Mouse (Mus musculus) myocyte (in vitro differentiated cells): Measurements from ENCODE around the gene Nr4a2. TPM values are rescaled to one million over a fixed set of nuclear protein-coding genes. Genes with fewer than 3 reads are reported as not detected.
A peak's percentile ranks its signal among the peaks of the same experiment; 100 is the strongest.

Source experiments
- H3K27me3 ChIP-seq: one replicate; pipeline ENCODE4 v1.6.1; 2011; ENCODE audit not compliant: control insufficient read depth, insufficient read depth, insufficient read length
- H3K36me3 ChIP-seq: one replicate; pipeline ENCODE4 v1.6.1; 2011; ENCODE audit not compliant: control insufficient read depth, insufficient read depth
- H3K4me2 ChIP-seq: one replicate; pipeline ENCODE4 v1.6.1; 2011; ENCODE audit warnings: low read depth, control low read depth
- H3K4me3 ChIP-seq: one replicate; pipeline ENCODE4 v1.5.1; 2011; ENCODE audit warnings: mild to moderate bottlenecking, control low read depth, moderate library complexity
- H3K79me2 ChIP-seq: one replicate; pipeline ENCODE4 v1.6.1; 2011; ENCODE audit not compliant: control insufficient read depth, insufficient read depth
- H3ac ChIP-seq: one replicate; pipeline ENCODE4 v1.6.1; 2011; ENCODE audit not compliant: control insufficient read depth, insufficient read length
- CEBPB ChIP-seq: IDR thresholded peaks from 2 replicates; pipeline ENCODE4 v1.6.1; 2011; ENCODE audit warnings: mild to moderate bottlenecking, moderate library complexity; ENCODE audit not compliant: poor library complexity, insufficient read depth, severe bottlenecking
- E2F4 ChIP-seq: IDR thresholded peaks from one replicate; pipeline ENCODE4 v1.6.1; 2011; ENCODE audit warnings: mild to moderate bottlenecking, control low read depth, moderate library complexity; ENCODE audit not compliant: insufficient read depth
- MAX ChIP-seq: IDR thresholded peaks from one replicate; pipeline ENCODE4 v1.6.1; 2011; ENCODE audit warnings: low read depth, mild to moderate bottlenecking, control low read depth
- MYOD1 ChIP-seq, 3 experiments: IDR thresholded peaks; one replicate each; pipeline ENCODE4 v1.6.1; 2011; ENCODE audit warnings: control low read depth in 2 of 3, low read depth in 2 of 3, mild to moderate bottlenecking in 2 of 3, moderate library complexity in 1 of 3; ENCODE audit not compliant: insufficient read length in 2 of 3, control insufficient read depth in 1 of 3
- MYOG ChIP-seq, 3 experiments: IDR thresholded peaks; one replicate each; pipeline ENCODE4 v1.6.1; 2011; ENCODE audit warnings: control low read depth in 2 of 3, low read depth in 2 of 3, mild to moderate bottlenecking in 2 of 3; ENCODE audit not compliant: insufficient read length in 2 of 3, control insufficient read depth in 1 of 3, insufficient read depth in 1 of 3
- POLR2A ChIP-seq: IDR thresholded peaks from one replicate; pipeline ENCODE4 v1.6.1; 2011; ENCODE audit warnings: low read depth, mild to moderate bottlenecking, control low read depth, moderate library complexity; ENCODE audit not compliant: insufficient read length
- POLR2AphosphoS2 ChIP-seq: IDR thresholded peaks from one replicate; pipeline ENCODE4 v1.6.1; 2011; ENCODE audit warnings: low read depth, control low read depth; ENCODE audit not compliant: insufficient read length
- REST ChIP-seq: IDR thresholded peaks from one replicate; pipeline ENCODE4 v1.6.1; 2011; ENCODE audit warnings: mild to moderate bottlenecking, control low read depth, moderate library complexity; ENCODE audit not compliant: insufficient read depth, insufficient read length
- SRF ChIP-seq: IDR thresholded peaks from one replicate; pipeline ENCODE4 v1.6.1; 2011; ENCODE audit warnings: low read depth; ENCODE audit not compliant: control insufficient read depth, insufficient read length
- TCF12 ChIP-seq: IDR thresholded peaks from one replicate; pipeline ENCODE4 v1.6.1; 2011; ENCODE audit warnings: mild to moderate bottlenecking, control low read depth; ENCODE audit not compliant: poor library complexity, insufficient read depth, severe bottlenecking
- TCF3 ChIP-seq: IDR thresholded peaks from one replicate; pipeline ENCODE4 v1.6.1; 2011; ENCODE audit warnings: low read depth, control low read depth; ENCODE audit not compliant: insufficient read length
- USF1 ChIP-seq: IDR thresholded peaks from one replicate; pipeline ENCODE4 v1.6.1; 2011; ENCODE audit warnings: low read depth, mild to moderate bottlenecking, control low read depth, moderate library complexity
- polyA plus RNA-seq: library from polyadenylated mRNA; unstranded; fragments of >200 nt; fragmentation: generic; extraction: Trizol; gene quantifications from one replicate; pipeline ENCODE4 v1.2.1, GENCODE M21; 2012; ENCODE audit warnings: missing spikeins

Nr4a2 gene
- polyA plus RNA-seq, 1 experiment = 1.5 TPM

GRCm38 (mm10) chr2:57115864-57116365, 7.9 kb downstream of the Nr4a2 start:
- Histone ChIP-seq H3ac (peak overlapping the region; percentile 61), H3K4me3 (peak overlapping the region; percentile 70), H3K79me2 (peaks cover 34% of the 10 kb centered on the region)

DNA sequence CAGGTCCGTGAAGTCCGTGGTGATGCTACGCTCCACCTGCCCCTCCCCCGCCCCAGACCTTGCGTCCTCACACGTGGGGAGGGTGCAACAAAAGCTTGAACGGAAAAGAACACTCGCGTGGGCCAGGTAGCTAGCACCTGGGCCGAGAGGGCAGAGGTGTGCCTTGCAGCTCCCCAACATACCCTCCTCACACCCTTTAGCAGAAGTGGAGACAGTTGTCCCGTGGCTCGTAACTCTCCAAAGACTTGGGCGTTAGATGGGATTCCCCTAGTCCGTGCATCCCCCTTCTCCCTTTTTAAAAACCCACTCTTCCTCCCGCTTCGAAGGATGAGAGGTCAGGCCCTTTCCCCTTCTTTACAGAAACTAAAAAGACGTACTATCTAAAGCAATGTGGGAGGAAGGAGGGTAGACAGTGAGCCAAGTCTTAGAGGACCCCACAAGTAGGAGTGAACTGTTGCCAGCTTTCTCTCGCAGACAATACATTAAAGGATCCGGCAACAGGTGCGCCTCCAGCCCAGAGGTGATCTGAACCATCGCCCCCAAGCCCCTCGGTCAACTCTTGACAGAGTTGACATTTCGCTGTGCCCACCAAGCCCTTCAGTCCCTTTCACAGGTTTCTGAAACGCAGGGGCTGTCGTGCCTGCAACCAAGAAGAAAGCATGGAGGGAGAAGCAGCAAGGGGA, 8.5 kb downstream of the Nr4a2 start:
- peak overlapping the region; percentile 61 for H3ac ChIP-seq
- H3K4me3 ChIP-seq = peak overlapping the region; percentile 70
- no peaks in the 10 kb centered on the region for H3K36me3 ChIP-seq
- peak overlapping the region; percentile 99 for H3K4me2 ChIP-seq
- H3K79me2 ChIP-seq = peaks cover 28% of the 10 kb centered on the region
- no peaks in the 10 kb centered on the region for H3K27me3 ChIP-seq
- TF ChIP-seq POLR2AphosphoS2 (no peak), MAX (no peak), TCF3 (no peak), REST (no peak), E2F4 (no peak), MYOD1 (IDR thresholded peaks at IDR 0.05; ENCODE audit: control insufficient read depth in 1 of 3, insufficient read length in 2 of 3, low read depth in 2 of 3) (no peak)

More at GRCm38 (mm10) chr2:57115864-57116365, 7.9 kb downstream of the Nr4a2 start:
- H3K36me3 ChIP-seq = no peaks in the 10 kb centered on the region
- TF ChIP-seq MYOG (IDR thresholded peaks at IDR 0.05; ENCODE audit: control insufficient read depth in 1 of 3, insufficient read depth in 1 of 3, insufficient read length in 2 of 3, low read depth in 2 of 3) (no peak), TCF3 (no peak), CEBPB (no peak), TCF12 (no peak)
- no peaks in the 10 kb centered on the region for H3K27me3 ChIP-seq
- peak overlapping the region; percentile 99 for H3K4me2 ChIP-seq

DNA sequence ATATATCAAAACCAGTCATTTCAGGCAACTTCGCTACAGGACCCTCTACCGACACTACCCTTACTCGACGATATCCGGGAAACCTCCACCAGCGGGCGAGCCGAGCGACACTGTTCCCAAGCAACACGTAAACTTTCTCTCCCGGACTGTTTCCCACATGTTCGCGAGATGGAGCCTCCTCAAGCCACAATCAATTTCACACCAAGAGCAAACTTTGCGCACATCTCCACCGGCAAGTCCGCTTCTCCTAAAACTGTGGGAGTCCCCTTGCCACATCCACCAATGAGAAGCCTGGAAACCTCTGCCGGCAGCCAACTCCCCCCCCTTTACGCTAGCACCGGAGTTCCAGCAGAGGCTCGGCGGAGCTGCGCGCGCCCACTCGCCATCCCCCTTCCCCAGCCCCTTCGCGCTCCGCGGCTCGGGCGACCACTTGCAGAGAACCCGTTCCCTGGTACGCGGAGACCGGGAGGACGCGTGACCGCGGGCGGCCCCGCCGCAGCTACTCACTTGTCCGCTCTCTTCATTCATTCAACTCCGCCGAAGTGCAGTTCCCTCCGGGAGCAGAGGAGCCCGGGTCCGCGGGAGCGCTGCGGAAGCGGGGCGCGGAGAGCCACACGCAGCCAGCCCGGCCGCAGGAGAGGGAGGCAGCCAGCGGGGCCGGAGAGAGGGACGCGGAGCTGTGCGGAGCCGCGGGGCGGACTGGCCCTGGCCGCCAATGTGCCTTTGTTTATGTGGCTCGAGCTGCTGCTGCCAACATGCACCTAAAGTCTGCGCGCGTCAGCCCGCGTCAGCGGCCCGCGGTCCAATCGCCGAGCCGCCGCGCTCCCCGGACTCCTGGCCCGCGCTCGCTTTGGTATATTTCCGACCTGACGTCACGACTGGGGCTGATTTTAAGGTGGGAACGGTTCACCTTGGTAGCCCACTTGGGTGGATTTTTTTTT, 9.3 kb downstream of the Nr4a2 start:
- H3K36me3 ChIP-seq = no peaks in the 10 kb centered on the region
- peak; percentile 93 for TF ChIP-seq SRF
- peak; percentile 61 for TF ChIP-seq POLR2AphosphoS2
- peak; percentile 46 for TF ChIP-seq E2F4
- TF ChIP-seq POLR2A = peak; percentile 56
- TF ChIP-seq TCF12 = no peak

DNA sequence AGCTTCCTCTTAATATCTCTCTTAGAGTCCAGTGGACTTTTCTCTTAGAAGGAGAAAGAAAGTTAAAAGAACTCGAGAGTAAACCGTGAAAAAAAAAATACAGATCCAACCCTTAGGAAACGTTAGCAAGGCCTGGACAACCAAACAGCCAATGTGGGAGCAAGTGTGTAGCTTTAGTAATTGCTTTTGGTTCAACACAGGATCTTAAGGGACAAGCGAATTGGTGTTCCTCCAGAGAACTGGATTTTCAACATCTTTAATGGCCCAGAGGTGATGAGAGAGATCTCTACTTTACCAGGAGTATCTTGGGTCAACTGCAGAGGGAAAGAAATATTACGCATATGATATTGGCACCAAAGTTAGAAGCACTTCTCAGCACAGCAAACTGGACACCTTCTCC, 10.4 kb downstream of the Nr4a2 start:
- H3ac ChIP-seq = no peak overlapping the region
- H3K27me3 ChIP-seq = no peaks in the 10 kb centered on the region
- no peak for TF ChIP-seq POLR2AphosphoS2
- no peak for TF ChIP-seq REST
- no peak for TF ChIP-seq TCF3
- no peak for TF ChIP-seq TCF12
- TF ChIP-seq SRF = no peak
- TF ChIP-seq USF1 = no peak
- TF ChIP-seq CEBPB = no peak
- no peak for TF ChIP-seq E2F4
- TF ChIP-seq POLR2A = no peak
- TF ChIP-seq MAX = no peak
- no peak for TF ChIP-seq MYOD1 (IDR thresholded peaks at IDR 0.05; ENCODE audit: control insufficient read depth in 1 of 3, insufficient read length in 2 of 3, low read depth in 2 of 3)
- no peak for TF ChIP-seq MYOG (IDR thresholded peaks at IDR 0.05; ENCODE audit: control insufficient read depth in 1 of 3, insufficient read depth in 1 of 3, insufficient read length in 2 of 3, low read depth in 2 of 3)
- H3K36me3 ChIP-seq = no peaks in the 10 kb centered on the region
- H3K4me2 ChIP-seq = peak overlapping the region; percentile 99
- H3K79me2 ChIP-seq = peaks cover 10% of the 10 kb centered on the region
- peak overlapping the region; percentile 70 for H3K4me3 ChIP-seq

More for the DNA sequence above, 9.3 kb downstream of the Nr4a2 start:
- Histone ChIP-seq H3K4me2 (peak overlapping the region; percentile 99), H3K27me3 (no peaks in the 10 kb centered on the region), H3ac (no peak overlapping the region), H3K4me3 (peak overlapping the region; percentile 70), H3K79me2 (peaks cover 20% of the 10 kb centered on the region)

- Histone ChIP-seq H3K79me2 (peaks cover 5% of the 10 kb centered on the region), H3K4me3 (no peak overlapping the region), H3K27me3 (no peaks in the 10 kb centered on the region), H3ac (no peak overlapping the region), H3K36me3 (no peaks in the 10 kb centered on the region), H3K4me2 (no peak overlapping the region)
- TF ChIP-seq MAX (no peak), MYOG (IDR thresholded peaks at IDR 0.05; ENCODE audit: control insufficient read depth in 1 of 3, insufficient read depth in 1 of 3, insufficient read length in 2 of 3, low read depth in 2 of 3) (no peak), TCF12 (no peak), SRF (no peak)
Measured at GRCm38 (mm10) chr2:57112949-57113348, 10.9 kb downstream of the Nr4a2 start.
